Mouse (Mus musculus) spleen, adult 2 months (tissue): ENCODE measurements around the gene Tsc1. TPM values are rescaled to one million over a fixed set of nuclear protein-coding genes. Genes with fewer than 3 reads are reported as not detected.

Source experiments
- DNase-seq, 2 experiments: peaks; one replicate each; pipeline versions ENCODE4 v3.0.0 to v3.0.0-alpha.2; 2012 to 2021; ENCODE audit warnings: low spot score in 2 of 2, low read depth in 1 of 2
- H3K27ac ChIP-seq: fragments of 200-500 bp; 2 replicates; pipeline ENCODE4 v1.5.1; 2012; ENCODE audit warnings: low read length, inconsistent platforms; ENCODE audit not compliant: insufficient read depth
- H3K27me3 ChIP-seq: fragments of 200-500 bp; 2 replicates; pipeline ENCODE4 v1.6.1; 2012; ENCODE audit warnings: mild to moderate bottlenecking, moderate library complexity, low read length, inconsistent platforms; ENCODE audit not compliant: control insufficient read depth, insufficient read depth
- H3K36me3 ChIP-seq: fragments of 200-500 bp; 2 replicates; pipeline ENCODE4 v1.6.1; 2012; ENCODE audit warnings: mild to moderate bottlenecking, low read length, inconsistent platforms; ENCODE audit not compliant: control insufficient read depth, insufficient read depth
- H3K4me1 ChIP-seq: fragments of 200-500 bp; 2 replicates; pipeline ENCODE4 v1.6.1; 2011; ENCODE audit warnings: inconsistent platforms; ENCODE audit not compliant: control insufficient read depth, insufficient read depth, insufficient read length
- H3K4me3 ChIP-seq: fragments of 200-500 bp; 2 replicates; pipeline ENCODE4 v1.5.1; 2011; ENCODE audit warnings: mild to moderate bottlenecking, inconsistent platforms; ENCODE audit not compliant: insufficient read depth, insufficient read length; ENCODE audit errors: extremely low read depth
- CTCF ChIP-seq: fragments of 200-500 bp; IDR thresholded peaks from 2 replicates; pipeline ENCODE4 v1.5.1; 2011; ENCODE audit warnings: mild to moderate bottlenecking, inconsistent platforms; ENCODE audit not compliant: insufficient read depth, insufficient read length, insufficient replicate concordance; ENCODE audit errors: extremely low read depth
- POLR2A ChIP-seq: fragments of 200-500 bp; IDR thresholded peaks from 2 replicates; pipeline ENCODE4 v1.6.1; 2011; ENCODE audit warnings: low read depth, low read length, inconsistent platforms
- WGBS: fragments of 180-500 bp; shearing (Covaris S2); methylation state at CpG from one replicate; pipeline ENCODE4 v1.1.7; 2018; 5-methylcytosine and 5-hydroxymethylcytosine counted together
- polyA plus RNA-seq: library from polyadenylated mRNA; depleted of rRNA; stranded (reverse); fragments of >200 nt; gene quantifications from 2 replicates; pipeline ENCODE4 v1.2.3, GENCODE M21; 2012

Gene Tsc1
- polyA plus RNA-seq, 1 experiment = 12.1 TPM

GRCm38 (mm10) chr2:28671438-28671837 lies 30.4 kb downstream of the Tsc1 start:
- no peak overlapping the region for H3K4me3 ChIP-seq
- DNase-seq = no peak
- H3K27ac ChIP-seq = no peak overlapping the region
- peaks cover 33% of the 10 kb centered on the region for H3K36me3 ChIP-seq
- H3K4me1 ChIP-seq = no peaks in the 10 kb centered on the region
- no peaks in the 10 kb centered on the region for H3K27me3 ChIP-seq
- WGBS = 60% methylated on average over 2 of the region's 2 CpGs
- TF ChIP-seq POLR2A = no peak

- no peak for DNase-seq
- TF ChIP-seq CTCF = no peak
- TF ChIP-seq POLR2A = no peak
- 96% methylated on average over 8 of the region's 8 CpGs for WGBS
- Histone ChIP-seq H3K27ac (no peak overlapping the region), H3K4me1 (no peaks in the 10 kb centered on the region), H3K4me3 (no peak overlapping the region), H3K27me3 (no peaks in the 10 kb centered on the region), H3K36me3 (peaks cover 46% of the 10 kb centered on the region)
Observed at GRCm38 (mm10) chr2:28676005-28676404, 35.0 kb downstream of the Tsc1 start.

- H3K4me1 ChIP-seq = no peaks in the 10 kb centered on the region
- H3K4me3 ChIP-seq = no peak overlapping the region
- no peak for DNase-seq
- peak; percentile 2; the same call in 1 of the 2 replicates for TF ChIP-seq CTCF
- no peak for TF ChIP-seq POLR2A
- peaks cover 35% of the 10 kb centered on the region for H3K36me3 ChIP-seq
- H3K27me3 ChIP-seq = no peaks in the 10 kb centered on the region
- no peak overlapping the region for H3K27ac ChIP-seq
- WGBS = 52% methylated on average over 4 of the region's 4 CpGs
Observed at GRCm38 (mm10) chr2:28680710-28681109, 39.7 kb downstream of the Tsc1 start.

- Histone ChIP-seq H3K27ac (no peak overlapping the region), H3K27me3 (no peaks in the 10 kb centered on the region), H3K4me3 (no peak overlapping the region), H3K4me1 (no peaks in the 10 kb centered on the region), H3K36me3 (peaks cover 34% of the 10 kb centered on the region)
- 93% methylated on average over 4 of the region's 4 CpGs for WGBS
- TF ChIP-seq CTCF = no peak
- TF ChIP-seq POLR2A = no peak
- no peak for DNase-seq
Observed at GRCm38 (mm10) chr2:28681718-28682117, 40.7 kb downstream of the Tsc1 start.

- TF ChIP-seq POLR2A = no peak
- Histone ChIP-seq H3K27ac (no peak overlapping the region), H3K4me3 (no peak overlapping the region), H3K27me3 (no peaks in the 10 kb centered on the region), H3K36me3 (peaks cover 20% of the 10 kb centered on the region), H3K4me1 (no peaks in the 10 kb centered on the region)
- no peak for DNase-seq
- 87% methylated on average over 7 of the region's 7 CpGs for WGBS
Observed at GRCm38 (mm10) chr2:28685895-28686294, 44.9 kb downstream of the Tsc1 start.

GRCm38 (mm10) chr2:28688431-28688830 lies 47.4 kb downstream of the Tsc1 start:
- Histone ChIP-seq H3K27ac (no peak overlapping the region), H3K36me3 (peaks cover 12% of the 10 kb centered on the region), H3K4me1 (no peaks in the 10 kb centered on the region), H3K27me3 (no peaks in the 10 kb centered on the region), H3K4me3 (no peak overlapping the region)
- TF ChIP-seq POLR2A (no peak), CTCF (peak; percentile 64; the same call in 1 of the 2 replicates)
- 61% methylated on average over 3 of the region's 3 CpGs for WGBS
- DNase-seq = peak in 1 of 2 experiments; percentile 35

- DNase-seq = no peak
- no peak for TF ChIP-seq POLR2A
- TF ChIP-seq CTCF = no peak
- Histone ChIP-seq H3K4me1 (no peaks in the 10 kb centered on the region), H3K27me3 (no peaks in the 10 kb centered on the region), H3K36me3 (no peaks in the 10 kb centered on the region), H3K4me3 (no peak overlapping the region), H3K27ac (no peak overlapping the region)
- 85% methylated on average over 9 of the region's 9 CpGs for WGBS
Observed at GRCm38 (mm10) chr2:28692692-28693091, 51.7 kb downstream of the Tsc1 start.
